Mouse (Mus musculus) cerebellum, adult 18-20 months (tissue): ENCODE results near the gene Ccdc127.

Source experiments
- DNase-seq, 2 experiments: peaks; one replicate each; pipeline ENCODE4 v3.0.0; 2021

The Ccdc127 gene

DNA sequence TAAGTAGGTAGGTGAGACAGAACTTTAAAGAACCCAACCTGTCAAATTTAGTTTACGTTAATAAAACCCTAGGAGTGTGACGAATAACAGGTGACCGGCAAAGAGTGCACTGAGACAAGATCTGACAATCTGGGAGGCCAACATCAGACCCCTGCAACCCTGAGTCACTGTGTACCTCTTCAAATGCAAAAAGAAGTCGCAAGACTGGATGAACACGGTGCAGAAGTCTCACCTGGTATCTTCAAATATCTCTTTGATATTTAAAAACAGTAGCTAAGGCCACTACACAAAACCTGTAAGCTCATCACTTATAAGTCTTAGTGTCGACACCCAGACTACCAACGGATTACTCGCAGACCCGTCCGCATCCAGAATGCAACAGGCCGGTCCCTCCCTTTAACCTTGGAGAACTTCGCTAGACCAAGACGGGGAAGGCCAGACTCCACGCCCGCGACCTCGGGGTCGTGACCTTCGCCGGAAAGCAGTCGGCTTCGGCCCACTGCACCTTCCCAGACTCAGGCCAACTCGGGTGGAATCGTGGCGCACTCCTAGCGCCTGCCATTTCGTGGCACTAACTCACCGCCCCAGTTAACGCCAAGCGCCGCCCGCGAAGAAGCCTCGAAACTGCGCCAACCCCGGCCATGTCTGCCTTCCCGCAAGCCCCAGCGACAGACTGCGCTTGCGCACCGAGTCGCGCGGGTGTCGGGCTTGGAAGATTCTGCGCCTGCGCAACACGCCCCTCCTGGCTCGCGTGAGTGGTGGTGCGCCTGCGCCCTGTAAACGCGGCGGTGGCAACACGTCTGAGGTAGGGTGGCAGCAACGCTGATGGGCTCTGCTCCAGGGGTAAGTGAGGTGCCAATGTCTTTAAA lies at the start of gene Ccdc127, which contains the start of gene Sdha:
TSS of gene Ccdc127 (plus strand) at position 744 of the 869 bp plus-strand sequence.
TSS of gene Sdha (minus strand) at position 715 of the 869 bp plus-strand sequence.
- peak; percentile 94 to 98 for DNase-seq

DNA sequence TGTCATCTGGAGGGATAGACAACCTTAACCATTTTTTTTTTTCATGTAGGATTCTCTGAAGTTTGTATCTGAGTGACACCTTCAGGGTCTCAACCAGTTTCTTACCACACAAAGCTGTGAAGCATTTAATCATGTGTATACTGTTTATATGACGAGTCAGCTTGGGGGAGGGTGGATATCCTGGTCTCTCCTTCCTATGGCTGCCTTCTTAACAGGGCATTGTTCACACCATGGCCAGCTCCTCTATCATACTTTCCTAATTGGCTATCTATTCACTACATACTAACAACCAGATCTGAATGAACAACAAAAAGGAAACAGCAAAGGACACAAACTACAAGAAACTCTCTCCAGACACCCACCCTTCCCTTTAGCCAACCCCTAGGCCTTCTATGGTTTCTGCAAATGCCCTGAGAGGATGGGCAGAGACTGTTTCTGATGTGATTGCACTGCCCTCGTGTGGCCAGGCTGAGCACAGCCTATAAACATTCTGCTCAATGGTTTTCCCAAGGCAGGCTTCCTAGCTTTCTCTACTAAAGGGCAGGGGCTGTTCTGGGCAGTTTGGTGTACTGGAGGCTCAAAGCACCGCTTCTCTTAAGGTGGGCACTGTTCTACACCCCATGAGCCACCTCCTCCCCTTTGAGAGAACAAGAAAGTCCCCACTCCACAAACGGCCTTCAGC lies 49.0 kb upstream of the Ccdc127 start:
- peak; percentile 57 to 66 for DNase-seq

DNA sequence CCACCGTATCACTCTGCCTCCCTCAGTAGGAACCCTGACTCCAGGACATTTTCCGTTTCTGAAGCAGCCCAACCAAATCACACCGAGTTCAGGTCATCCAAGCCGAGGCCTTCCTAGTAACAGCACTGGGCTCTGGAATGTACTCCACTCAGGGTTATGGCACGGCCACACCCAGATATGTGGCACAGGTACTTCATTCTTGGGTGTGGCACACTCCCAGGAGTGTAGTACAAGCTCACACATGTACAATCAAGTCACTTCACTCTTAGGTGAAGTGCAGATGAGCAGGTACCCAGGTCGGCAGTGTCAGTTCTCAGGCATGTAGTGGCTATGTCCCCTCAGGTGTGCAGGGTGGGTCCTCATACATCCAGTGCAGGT lies 48.5 kb upstream of the Ccdc127 start:
- DNase-seq: no peak

DNA sequence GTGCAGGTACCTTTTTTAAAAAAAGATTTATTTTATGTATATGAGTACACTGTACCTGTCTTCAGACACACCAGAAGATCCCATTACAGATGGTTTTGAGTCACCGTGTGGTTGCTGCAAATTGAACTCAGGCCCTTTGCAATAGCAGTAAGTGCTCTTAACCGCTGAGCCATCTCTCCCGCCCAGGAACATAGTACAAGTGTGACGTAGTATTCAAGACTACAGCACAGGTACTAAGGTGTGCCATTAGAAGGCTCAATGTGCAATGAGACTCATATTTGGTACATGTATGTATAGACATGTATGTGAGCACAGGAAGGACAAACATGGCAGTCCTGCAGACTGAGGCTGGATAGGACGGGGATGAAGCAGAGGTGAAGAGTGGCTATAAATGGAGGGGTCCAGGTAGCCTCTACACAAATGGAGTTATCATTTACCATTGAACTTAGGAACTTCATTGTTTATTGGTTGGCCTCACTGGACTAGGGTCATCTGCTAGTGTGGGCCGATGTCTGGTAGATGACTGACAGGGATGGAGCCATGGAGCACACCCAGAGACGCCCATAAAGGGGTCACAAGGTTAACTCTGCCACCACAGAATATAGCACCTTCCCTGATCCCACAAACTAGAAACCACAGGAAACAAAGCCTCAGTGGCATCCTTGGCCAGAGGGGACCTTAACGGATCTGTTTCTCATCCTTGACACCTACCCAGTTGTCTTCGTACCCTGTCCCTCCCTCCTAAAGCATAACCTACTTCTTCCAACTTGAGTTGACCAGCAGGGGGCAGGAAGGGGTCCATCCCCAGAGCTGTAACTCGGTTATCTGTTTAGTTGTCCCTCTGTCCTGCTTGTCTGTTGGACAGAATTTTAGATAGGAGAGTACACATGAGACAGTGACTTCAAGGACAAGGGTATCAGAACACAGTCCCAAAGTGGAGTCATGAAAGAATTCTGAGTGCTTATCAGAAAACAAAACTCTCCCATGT lies 47.8 kb upstream of the Ccdc127 start:
- DNase-seq: no peak

DNA sequence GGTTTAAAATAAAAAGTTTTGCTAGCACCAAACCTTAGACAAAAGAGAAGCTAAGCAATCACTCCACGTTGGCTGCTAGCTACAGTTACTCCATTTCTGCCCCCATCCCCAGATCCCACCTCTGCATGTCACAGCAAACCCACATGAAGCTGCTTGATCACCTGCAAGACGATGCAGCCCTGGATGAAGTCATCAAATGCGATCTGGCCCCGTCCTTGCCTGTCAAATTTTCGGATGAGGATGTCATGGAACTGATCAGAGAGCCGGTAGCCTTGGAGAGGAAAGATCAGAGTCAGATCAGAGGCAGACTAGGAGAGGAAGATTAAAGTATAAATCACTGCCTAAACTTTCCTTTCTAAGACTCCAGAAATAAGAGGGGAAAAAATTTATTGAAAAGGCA lies 44.7 kb upstream of the Ccdc127 start:
- DNase-seq: no peak

DNA sequence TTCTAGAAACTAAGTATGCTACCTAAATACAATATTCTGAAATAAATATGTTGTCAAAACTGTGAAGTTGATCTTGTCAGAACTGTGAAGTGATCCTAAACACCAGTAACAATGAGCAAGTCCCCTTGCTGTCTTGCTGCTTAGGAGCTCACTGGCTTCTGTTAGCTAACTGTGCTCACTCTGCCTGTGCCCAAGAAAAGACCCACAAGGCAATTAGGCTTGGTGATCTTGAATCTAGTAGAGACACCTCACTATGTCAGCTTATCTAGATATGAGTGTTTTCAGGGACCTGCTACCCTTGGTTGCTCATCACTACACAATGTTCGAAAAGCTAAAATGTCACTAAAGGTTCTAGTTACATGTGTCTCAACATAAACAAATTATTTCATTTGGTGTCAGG lies 44.3 kb upstream of the Ccdc127 start:
- no peak for DNase-seq

DNA sequence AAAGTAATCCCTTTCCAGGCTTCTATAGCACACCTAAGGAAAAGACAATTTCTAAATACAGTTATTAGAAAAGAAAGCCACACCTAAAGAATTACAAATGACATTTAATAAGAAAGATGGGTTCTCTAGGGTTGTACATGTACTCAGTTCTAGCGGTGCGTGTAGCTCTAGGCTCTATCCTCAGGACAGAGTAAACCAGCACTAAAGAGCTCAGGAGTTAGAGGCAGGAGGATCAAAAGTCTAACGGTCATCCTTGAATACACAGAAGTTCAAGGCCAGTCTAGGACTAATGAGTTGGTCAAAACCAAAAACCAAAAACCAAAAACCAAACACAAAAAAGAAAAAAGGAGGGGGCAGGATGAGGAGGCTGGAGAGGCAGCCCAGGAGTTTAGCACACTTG lies 35.5 kb upstream of the Ccdc127 start:
- DNase-seq: no peak

DNA sequence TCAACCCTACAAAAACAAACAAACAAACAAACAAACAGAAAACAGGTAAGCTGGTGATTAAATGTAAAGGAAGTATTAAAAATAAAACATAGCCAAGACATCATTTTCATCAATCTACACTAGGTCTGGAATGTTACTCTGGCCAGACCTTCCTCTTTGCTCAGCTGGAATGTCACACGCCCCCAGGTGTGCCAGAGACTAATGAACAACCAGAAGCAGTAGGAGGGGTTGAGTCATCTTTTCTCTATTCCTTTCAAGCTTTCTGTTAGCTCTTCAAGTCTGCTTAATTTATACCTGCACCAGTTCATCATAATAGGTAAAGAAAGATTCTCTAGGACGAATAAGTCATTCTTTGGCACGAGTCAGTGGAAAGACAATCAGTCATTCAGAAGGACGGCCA lies 33.7 kb upstream of the Ccdc127 start:
- DNase-seq: no peak

DNA sequence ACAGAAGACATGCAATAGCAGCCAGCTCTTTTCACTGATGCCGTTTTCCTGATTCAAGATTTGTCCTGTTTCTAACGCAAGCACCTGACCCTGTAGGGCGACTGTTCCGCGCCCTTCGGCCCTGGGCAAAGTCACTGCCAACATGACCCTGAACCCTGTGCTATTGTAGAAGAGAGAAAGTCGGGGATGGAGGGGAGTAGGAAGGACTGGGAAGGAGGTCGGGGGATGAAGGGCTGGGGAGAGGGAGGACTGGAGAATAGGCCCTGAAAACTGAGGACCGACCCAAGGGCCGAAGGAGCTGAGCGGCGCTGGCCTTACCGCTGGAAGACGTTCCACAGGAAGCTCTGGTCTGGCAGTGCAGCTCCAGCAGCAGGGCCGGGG lies 33.3 kb upstream of the Ccdc127 start:
- no peak for DNase-seq

DNA sequence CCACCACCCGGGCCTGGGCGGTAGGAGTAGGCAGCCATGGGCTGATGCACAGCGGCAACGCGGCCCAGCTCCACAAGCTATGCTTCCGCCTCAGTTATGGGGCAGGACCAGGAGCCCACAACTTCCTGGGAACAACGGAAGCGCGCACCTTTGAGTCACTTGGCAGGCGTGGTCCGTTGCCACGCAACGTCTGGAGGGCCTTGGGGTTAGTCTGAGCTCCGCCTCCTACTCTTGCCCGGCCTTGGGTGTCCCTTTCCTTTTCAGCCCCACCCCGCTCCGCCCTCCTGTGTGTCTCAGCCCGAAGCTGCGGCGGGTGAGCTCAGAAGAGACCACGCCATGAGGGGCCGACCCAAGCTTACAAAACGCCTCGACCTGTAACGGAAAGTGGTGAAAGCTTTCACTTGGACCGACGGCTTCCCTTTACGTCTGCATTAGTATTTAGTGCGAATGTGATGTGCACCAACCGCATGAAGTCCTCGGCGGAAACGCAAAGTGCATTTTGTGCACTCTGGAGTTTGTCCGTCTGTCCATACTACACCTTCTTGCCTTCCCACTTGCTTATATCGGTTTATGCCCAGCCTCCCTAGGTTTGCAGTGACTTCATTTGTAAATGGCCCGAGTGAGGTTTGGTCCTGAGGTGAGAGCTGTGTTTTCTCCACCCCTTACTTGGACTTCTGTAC lies 32.8 kb upstream of the Ccdc127 start, which contains the start of gene Pdcd6:
TSS of gene Pdcd6 (minus strand) at position 411 of the 680 bp plus-strand sequence.
- peak; percentile 88 to 94 for DNase-seq

DNA sequence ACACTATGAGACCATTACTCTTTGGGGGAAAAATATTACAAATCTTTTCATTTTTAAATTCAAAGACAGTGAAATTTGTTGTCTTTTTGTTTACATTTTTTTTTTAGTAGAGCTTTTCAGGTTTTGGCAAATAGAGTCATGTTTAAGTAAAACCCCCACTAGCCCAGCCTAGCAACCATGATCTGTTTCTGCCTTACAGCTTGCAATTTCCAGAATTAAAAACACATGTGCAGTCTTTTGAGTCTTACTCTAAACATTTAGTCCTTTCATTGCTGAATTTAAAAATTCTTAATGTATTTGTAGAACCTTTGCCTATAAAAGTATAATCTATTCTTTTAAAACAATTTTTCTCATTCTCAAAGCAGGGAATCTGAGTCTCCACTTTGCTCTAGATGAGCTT lies 20.8 kb upstream of the Ccdc127 start:
- DNase-seq: no peak

DNA sequence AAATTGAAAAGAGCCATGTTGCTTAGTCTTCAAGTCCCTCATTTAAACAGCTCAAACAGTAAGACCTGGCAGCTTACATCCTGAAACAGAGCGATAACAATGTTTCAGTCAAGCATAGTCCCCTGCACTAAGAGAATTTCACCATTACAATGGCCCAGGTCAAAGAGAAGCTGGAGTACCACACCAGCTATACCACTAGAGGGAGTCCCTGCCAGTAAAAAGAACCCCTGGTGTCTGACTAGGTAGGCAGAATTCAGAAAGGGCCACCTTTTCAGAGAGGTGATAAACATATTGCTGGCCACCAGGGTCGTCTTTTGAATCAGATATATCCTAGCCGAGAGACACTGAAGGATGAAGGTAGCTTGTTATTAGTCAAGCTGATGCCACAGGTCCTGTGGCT lies 9.1 kb upstream of the Ccdc127 start:
- peak; percentile 27 to 30 for DNase-seq

DNA sequence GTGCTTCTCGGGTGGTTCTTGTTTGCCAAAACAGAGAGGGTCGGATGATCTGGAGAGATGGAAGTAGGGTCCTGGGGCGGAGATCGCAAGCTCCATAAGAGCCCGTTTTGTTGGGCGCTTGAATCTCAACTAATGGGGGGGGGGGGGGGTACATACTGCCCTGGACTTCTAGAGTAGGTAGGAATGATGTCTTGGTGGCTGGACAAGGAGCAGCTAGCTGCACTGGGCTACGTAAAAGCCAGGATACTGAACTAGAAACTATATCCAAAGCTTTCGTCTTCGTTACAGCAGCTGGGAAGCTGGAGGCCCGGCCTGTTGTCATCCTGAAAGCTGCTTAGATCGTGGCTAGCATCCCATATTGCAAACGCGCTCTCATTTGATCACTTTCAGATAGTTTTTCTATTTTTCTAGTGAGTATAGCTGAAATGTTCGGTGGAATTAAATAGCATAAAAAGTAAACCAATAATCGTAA lies 362 bp downstream of the Ccdc127 start:
- DNase-seq: peak in 1 of 2 experiments; percentile 12

DNA sequence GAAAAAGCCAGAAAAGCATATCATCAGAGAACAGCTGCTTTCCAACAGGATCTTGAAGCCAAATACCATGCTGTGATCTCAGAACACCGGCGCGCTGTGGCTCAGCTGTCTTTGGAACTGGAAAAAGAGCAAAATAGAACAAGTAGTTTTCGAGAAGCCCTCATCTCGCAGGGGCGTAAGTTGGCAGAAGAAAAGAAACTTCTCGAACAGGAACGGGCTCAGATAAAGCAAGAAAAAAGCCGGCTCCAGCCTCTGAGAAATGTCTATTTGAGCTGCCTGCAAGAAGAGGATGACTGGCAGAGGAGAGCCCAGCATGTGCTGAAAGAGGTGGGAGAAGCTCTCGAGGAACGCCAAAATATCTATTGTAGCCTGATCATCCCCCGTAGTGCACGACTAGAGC lies 6.4 kb downstream of the Ccdc127 start:
- DNase-seq: no peak

DNA sequence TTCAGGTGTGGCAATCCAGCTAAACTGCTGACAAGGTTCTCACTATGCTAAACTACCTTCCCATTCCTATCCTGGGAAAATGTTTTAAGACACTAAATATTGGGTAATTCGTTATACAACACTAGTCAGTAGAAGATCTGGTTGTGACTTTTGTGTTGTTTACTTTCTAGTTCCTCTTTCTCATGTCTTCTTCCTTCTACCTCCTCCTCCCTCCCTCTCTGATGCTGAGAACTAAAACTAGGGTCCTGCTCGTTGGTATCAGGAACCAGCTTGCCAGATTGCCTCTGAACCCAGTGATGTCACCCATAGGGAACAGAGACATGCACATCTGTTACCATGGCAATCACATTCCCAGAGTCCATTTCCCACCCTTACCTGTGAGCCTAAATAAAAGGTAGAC lies 12.1 kb downstream of the Ccdc127 start:
- no peak for DNase-seq

DNA sequence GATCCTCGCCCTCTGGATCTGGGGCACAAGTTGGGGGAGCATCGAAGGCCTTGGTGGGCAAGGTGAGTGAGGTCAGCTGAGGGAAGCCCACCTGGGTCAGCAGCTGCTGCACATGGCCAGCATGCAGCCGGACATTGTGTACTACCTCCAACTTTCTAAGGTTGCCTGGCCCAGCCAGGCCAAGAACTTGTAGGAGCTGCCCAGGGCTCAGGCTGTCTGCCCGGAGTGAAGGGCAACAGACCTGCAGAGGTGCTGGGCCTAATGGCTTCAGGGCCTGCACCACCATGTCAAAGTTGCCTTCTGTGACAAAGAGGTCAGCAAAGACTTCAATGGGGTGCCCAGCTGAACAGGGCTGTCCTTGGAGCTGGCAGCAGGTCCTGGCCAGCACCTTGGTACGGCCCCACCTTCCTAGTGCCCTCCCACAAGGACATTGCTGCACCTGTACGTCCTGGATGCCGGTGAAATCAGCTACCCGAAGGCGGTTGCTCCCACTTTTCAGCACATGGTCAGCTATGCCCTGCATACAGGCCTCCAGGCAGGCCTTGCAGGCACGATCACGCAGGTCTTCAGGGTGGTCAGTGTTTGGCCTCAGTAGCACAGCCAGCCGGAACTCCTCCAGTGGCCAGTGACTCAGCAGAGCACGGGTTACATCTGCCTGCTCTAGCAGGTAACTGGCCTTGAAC lies 13.2 kb downstream of the Ccdc127 start:
- DNase-seq: peak in 1 of 2 experiments; percentile 22

DNA sequence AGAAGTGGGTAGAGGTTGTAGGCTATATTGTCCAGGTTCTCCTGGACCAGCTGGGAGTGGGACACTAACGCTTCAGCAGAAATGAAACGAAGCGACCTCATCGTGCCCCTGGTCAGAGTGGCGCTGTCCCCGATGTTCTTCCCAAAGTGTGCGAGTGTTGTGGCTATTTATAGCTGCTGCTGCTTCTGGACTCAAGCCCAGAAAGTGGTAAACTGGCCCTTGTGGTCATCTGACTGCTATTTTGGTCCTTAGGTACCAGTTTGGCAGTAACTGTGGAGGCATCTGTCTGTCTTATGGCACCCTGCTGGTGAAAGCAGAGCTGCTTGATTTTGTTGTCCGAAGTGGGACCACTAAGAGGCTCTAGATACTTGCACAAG lies 13.7 kb downstream of the Ccdc127 start, which contains the start of gene Lrrc14b:
TSS of gene Lrrc14b (minus strand) at position 147 of the 377 bp plus-strand sequence.
- peak; percentile 24 to 43 for DNase-seq

DNA sequence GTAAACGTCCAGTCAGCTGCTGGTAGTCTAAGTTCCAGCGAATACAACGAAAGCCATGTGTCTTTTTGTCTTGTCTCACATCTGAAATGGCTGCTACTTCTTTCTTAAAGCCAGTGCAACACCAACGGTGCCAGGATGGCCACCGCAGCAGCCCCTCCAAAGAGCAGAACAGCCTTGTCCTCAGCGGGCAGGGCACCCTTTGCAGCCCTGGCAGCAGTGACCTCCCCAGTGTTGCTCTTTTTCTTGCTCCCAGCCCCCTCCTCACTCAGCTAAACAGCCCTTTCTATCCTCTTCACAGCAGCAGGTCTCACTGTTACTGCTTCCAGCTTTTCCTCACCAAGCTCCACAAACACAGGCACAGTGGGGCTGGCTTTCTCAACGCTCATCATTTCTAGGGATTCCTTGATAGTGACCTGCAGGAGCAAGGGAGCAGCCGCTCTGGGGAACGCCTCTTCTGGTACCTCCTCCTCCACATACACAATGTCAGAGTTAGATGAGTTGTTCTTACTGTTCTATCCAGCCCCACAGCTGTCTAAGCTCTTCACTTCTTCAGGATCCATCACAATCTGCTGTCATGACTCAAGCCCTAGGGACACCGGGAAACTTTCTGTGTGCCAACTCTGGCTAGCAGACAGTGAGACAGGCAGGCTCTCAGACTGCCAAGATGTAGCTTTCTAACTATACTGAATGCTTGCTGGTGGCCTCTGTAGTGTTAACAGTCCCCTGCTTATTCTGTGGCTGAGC lies 31.6 kb downstream of the Ccdc127 start:
- DNase-seq: no peak

DNA sequence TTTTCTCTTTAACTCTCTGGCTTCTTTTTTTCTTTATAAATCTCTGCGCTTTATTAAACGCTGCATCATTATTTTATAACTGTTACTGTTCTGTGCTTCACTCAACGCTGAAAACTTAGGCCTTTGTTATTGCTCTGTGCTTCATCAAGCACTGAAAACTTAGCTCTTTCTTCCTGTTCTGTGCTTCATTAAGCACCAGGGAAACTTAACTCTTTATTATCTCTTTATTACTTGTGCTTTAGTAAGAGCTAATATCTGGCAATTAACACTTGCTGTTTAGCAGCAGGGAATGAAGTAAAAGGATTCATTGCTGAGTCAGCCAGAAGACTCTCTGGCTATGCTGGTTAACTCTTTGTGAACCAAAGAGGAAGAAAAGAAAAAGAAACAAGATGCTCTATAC lies 32.2 kb downstream of the Ccdc127 start:
- DNase-seq: no peak

DNA sequence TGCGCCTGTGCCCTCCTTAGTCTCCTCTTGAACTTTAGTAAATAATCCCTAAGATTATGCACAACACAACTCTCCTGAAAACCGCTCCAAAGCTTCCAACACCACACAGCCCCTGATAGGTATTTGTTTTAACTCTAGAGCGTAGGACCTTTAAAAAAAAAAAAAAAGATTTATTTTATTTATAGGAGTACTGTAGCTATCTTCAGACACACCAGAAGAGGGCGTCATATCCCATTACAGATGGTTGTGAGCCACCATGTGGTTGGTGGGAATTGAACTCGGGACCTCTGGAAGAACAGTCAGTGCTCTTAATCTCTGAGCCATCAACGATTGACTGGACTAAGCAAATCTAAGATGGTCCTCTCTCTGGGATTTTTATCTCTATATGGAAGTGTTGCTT lies 39.6 kb downstream of the Ccdc127 start:
- no peak for DNase-seq
